Mouse (Mus musculus) thymus, adult 2 months (tissue): ENCODE data around the gene Paox. TPM values are rescaled to one million over a fixed set of nuclear protein-coding genes. Genes with fewer than 3 reads are reported as not detected.

Experiments used
- DNase-seq: peaks from one replicate; pipeline ENCODE4 v3.0.0; 2021
- H3K27ac ChIP-seq: fragments of 200-500 bp; 2 replicates; pipeline ENCODE4 v1.5.1; 2012; ENCODE audit warnings: low read length, control low read depth; ENCODE audit not compliant: control insufficient read depth, insufficient read depth
- H3K27me3 ChIP-seq: fragments of 200-500 bp; 2 replicates; pipeline ENCODE4 v1.6.1; 2012; ENCODE audit warnings: mild to moderate bottlenecking, low read length, moderate library complexity, mixed read lengths; ENCODE audit not compliant: control insufficient read depth, insufficient read depth
- H3K36me3 ChIP-seq: fragments of 200-500 bp; 2 replicates; pipeline ENCODE4 v1.6.1; 2012; ENCODE audit warnings: mild to moderate bottlenecking, low read length, moderate library complexity; ENCODE audit not compliant: control insufficient read depth, insufficient read depth
- H3K4me1 ChIP-seq: fragments of 200-500 bp; replicated peaks from 2 replicates; pipeline ENCODE4 v1.6.1; 2012; ENCODE audit warnings: low read length; ENCODE audit not compliant: control insufficient read depth, insufficient read depth
- H3K4me3 ChIP-seq: fragments of 200-500 bp; 2 replicates; pipeline ENCODE4 v1.5.1; 2012; ENCODE audit warnings: mild to moderate bottlenecking, low read length, control low read depth, moderate library complexity; ENCODE audit not compliant: control insufficient read depth, insufficient read depth
- CTCF ChIP-seq: fragments of 200-500 bp; IDR thresholded peaks from 2 replicates; pipeline ENCODE4 v1.5.1; 2012; ENCODE audit warnings: mild to moderate bottlenecking, control low read depth, low read length, moderate library complexity, borderline replicate concordance; ENCODE audit not compliant: control insufficient read depth, poor library complexity, insufficient read depth; ENCODE audit errors: extremely low read depth
- POLR2A ChIP-seq: fragments of 200-500 bp; IDR thresholded peaks from 2 replicates; pipeline ENCODE4 v1.6.1; 2012; ENCODE audit warnings: mild to moderate bottlenecking, low read length, control low read depth, moderate library complexity; ENCODE audit not compliant: control insufficient read depth, poor library complexity, insufficient read depth; ENCODE audit errors: extremely low read depth
- WGBS: fragments of 180-500 bp; shearing (Covaris S2); methylation state at CpG from one replicate; pipeline ENCODE4 v1.1.7; 2018; 5-methylcytosine and 5-hydroxymethylcytosine counted together
- polyA plus RNA-seq: library from polyadenylated mRNA; depleted of rRNA; stranded (reverse); fragments of >200 nt; gene quantifications from 2 replicates; pipeline ENCODE4 v1.2.3, GENCODE M21; 2012

Paox gene
- polyA plus RNA-seq, 1 experiment: 18.0 TPM

- Histone ChIP-seq H3K4me3 (no peak overlapping the region), H3K27ac (no peak overlapping the region), H3K36me3 (no peaks in the 10 kb centered on the region), H3K27me3 (peaks cover 3% of the 10 kb centered on the region; the same call in 1 of the 2 replicates), H3K4me1 (peaks cover 2% of the 10 kb centered on the region; the same call in 1 of the 2 replicates)
- DNase-seq: no peak
- WGBS: 33% methylated on average over 20 of the region's 20 CpGs
- no peak for TF ChIP-seq CTCF
- no peak for TF ChIP-seq POLR2A
Measured at GRCm38 (mm10) chr7:140081408-140082241, 34.0 kb upstream of the Paox start.

GRCm38 (mm10) chr7:140082242-140082678 lies 33.3 kb upstream of the Paox start, which contains the start of gene Caly:
Gene Caly, minus strand, starts transcription at chr7:140082548.
- DNase-seq: peak; percentile 29
- no peak within 1 kb of the TSS for H3K27ac ChIP-seq
- no peaks in the 10 kb centered on the region for H3K36me3 ChIP-seq
- H3K4me1 ChIP-seq: peaks cover 2% of the 10 kb centered on the region; the same call in 1 of the 2 replicates
- TF ChIP-seq CTCF: peak; percentile 50; the same call in 1 of the 2 replicates
- no peak for TF ChIP-seq POLR2A
- 15% methylated on average over 18 of the region's 18 CpGs for WGBS
- no peak within 1 kb of the TSS for H3K4me3 ChIP-seq
- peaks cover 3% of the 10 kb centered on the region; the same call in 1 of the 2 replicates for H3K27me3 ChIP-seq

GRCm38 (mm10) chr7:140090601-140091000 lies 25.0 kb upstream of the Paox start:
- H3K27ac ChIP-seq: no peak overlapping the region
- no peak for DNase-seq
- H3K4me3 ChIP-seq: no peak overlapping the region
- 87% methylated on average over 10 of the region's 10 CpGs for WGBS
- no peaks in the 10 kb centered on the region for H3K27me3 ChIP-seq
- no peaks in the 10 kb centered on the region for H3K36me3 ChIP-seq
- H3K4me1 ChIP-seq: no peaks in the 10 kb centered on the region
- no peak for TF ChIP-seq CTCF
- no peak for TF ChIP-seq POLR2A

DNA sequence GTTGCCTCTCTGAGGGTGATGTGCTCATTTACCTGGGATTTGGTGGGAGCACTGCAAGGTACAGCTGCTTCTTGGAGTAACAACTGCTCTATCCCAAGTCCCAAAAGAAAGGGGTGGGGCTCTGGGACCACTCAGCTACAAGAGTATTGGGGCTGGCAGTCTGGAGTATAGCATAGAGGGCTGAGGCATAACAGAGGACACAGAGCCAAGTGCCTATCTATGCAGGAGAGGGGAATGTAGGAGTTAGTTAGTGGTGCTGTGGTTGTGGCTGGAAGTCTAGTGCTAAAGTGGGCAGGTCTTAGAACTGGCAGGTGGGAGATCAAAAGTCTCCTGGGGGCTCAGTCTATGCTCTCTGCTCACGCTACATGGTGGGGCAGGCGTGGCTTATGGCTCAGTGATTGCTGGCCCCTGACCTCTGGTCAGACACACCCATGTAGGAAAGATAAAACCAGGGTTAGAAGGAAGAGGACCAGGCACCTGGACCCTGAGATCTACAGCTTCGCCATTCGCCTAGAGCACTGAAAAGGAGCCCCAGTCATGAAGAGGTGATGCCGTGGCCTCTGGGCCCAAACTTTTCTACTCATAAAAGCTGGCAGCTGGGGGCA lies 22.6 kb upstream of the Paox start, which contains the start of gene Prap1:
Gene Prap1, plus strand, starts transcription at position 472 of the 605 bp plus-strand sequence.
- DNase-seq: no peak
- 81% methylated on average over 5 of the region's 5 CpGs for WGBS

GRCm38 (mm10) chr7:140094954-140095353 lies 20.6 kb upstream of the Paox start:
- no peaks in the 10 kb centered on the region for H3K36me3 ChIP-seq
- no peaks in the 10 kb centered on the region for H3K4me1 ChIP-seq
- no peak for TF ChIP-seq CTCF
- no peak for TF ChIP-seq POLR2A
- DNase-seq: no peak
- no peak overlapping the region for H3K4me3 ChIP-seq
- no peaks in the 10 kb centered on the region for H3K27me3 ChIP-seq
- no peak overlapping the region for H3K27ac ChIP-seq
- 72% methylated on average over 5 of the region's 5 CpGs for WGBS

More for the DNA sequence above, 22.6 kb upstream of the Paox start, which contains the start of gene Prap1:
- Histone ChIP-seq H3K36me3 (no peaks in the 10 kb centered on the region), H3K27me3 (no peaks in the 10 kb centered on the region), H3K4me1 (no peaks in the 10 kb centered on the region), H3K27ac (no peak within 1 kb of the TSS), H3K4me3 (no peak within 1 kb of the TSS)
- no peak for TF ChIP-seq POLR2A
- TF ChIP-seq CTCF: no peak

- TF ChIP-seq POLR2A (no peak), CTCF (no peak)
- DNase-seq: no peak
- H3K27me3 ChIP-seq: no peaks in the 10 kb centered on the region
- WGBS: 68% methylated on average over 1 of the region's 1 CpGs
- no peak overlapping the region for H3K27ac ChIP-seq
- H3K4me3 ChIP-seq: no peak overlapping the region
- no peaks in the 10 kb centered on the region for H3K4me1 ChIP-seq
- H3K36me3 ChIP-seq: no peaks in the 10 kb centered on the region
Measured at GRCm38 (mm10) chr7:140095556-140095955, 20.0 kb upstream of the Paox start.
